ENCODE assay signal across 8 mouse cellular contexts in genomic region chr1:127239914-127240313, GRCm38 (mm10). TPM values are rescaled to one million over a fixed set of nuclear protein-coding genes. Genes with fewer than 3 reads are reported as not detected.
DNase-seq lines count a peak whose midpoint lies in the region; TF ChIP-seq lines count a peak whose summit lies in the region.

No protein-coding gene starts in this region.

- TF ChIP-seq CTCF in bone marrow, adult 2 months (IDR thresholded peaks at IDR 0.05; ENCODE audit: control insufficient read depth, insufficient read depth, low read length): no peak

- H3K4me3 ChIP-seq in bone marrow, adult 2 months (replicated peaks; ENCODE audit: control insufficient read depth, low read depth, low read length): no peak overlapping the region
- no peak overlapping the region for H3K4me3 ChIP-seq in macrophage (ENCODE audit: inconsistent target)

- intact Hi-C loops in heart, postnatal 14 days (cut with DNase I): no loop called here

- peak; percentile 13 to 34 for DNase-seq in kidney, postnatal 36 days
- DNase-seq in kidney, postnatal 14 days: no peak
- peak; percentile 20 to 29 for DNase-seq in heart, postnatal 14 days
- DNase-seq in layer of hippocampus, adult 11-12 months (ENCODE audit: low spot score): no peak
- DNase-seq in yolk sac, embryonic 10.5 days (ENCODE audit: low spot score): no peak
- no peak for DNase-seq in kidney, postnatal 4 days

- H3K4me1 ChIP-seq in bone marrow, adult 2 months (ENCODE audit: control insufficient read depth, insufficient read depth, low read length): peaks cover 16% of the 10 kb centered on the region

- no peak for TF ChIP-seq POLR2A in bone marrow, adult 2 months (IDR thresholded peaks at IDR 0.05; ENCODE audit: borderline replicate concordance, control insufficient read depth, low read depth, low read length)

- no peaks in the 10 kb centered on the region for H3K36me3 ChIP-seq in macrophage (ENCODE audit: inconsistent target)

- H3K79me2 ChIP-seq in macrophage (ENCODE audit: inconsistent target): peaks cover 86% of the 10 kb centered on the region

- 8% methylated on average over 6 of the region's 6 CpGs for WGBS in bone marrow, adult 2 months
- 8% methylated on average over 6 of the region's 6 CpGs for WGBS in macrophage (ENCODE audit: missing documents)

- peak overlapping the region; percentile 32; the same call in 1 of the 2 replicates for H3K27ac ChIP-seq in bone marrow, adult 2 months (ENCODE audit: control insufficient read depth, insufficient read depth, low read depth, low read length, poor library complexity)
- H3K27ac ChIP-seq in macrophage: peak overlapping the region; percentile 93

RNA-seq across cellular contexts. Expression of gene Mgat5, which starts 35.1 kb away (rescaled TPM):
- 3.0 and 9.7 TPM in 2 replicates for polyA plus RNA-seq in bone marrow, adult 2 months (2011; ENCODE audit: insufficient read depth, insufficient read length, low replicate concordance, missing spikeins)
- total RNA-seq in heart, postnatal 14 days (2021): 10 to 100 TPM; 15.6 to 15.7 TPM
- 100 to 1,000 TPM in 18 of 26 experiments, 10 to 100 TPM in 8; 20.4 to 211 (median 116) TPM for total RNA-seq in macrophage (2018; cell fraction: chromatin; rRNA removed)
- total RNA-seq in macrophage (2018; cell fraction: cytosol; rRNA removed): 10 to 100 TPM; 23.6 to 59.8 (median 37.0) TPM
- total RNA-seq in macrophage (2018; cell fraction: nucleus; rRNA removed): 100 to 1,000 TPM in 3 of 26 experiments, 10 to 100 TPM in 23; 30.1 to 157 (median 70.9) TPM
- polyA plus RNA-seq in macrophage (2018): 23.8 to 56.9 TPM (median 29.7 TPM) in 3 replicates

Comparison
In these comparisons a context has a peak if more than half of its experiments do, and no peak if none do; other contexts are left out.
1. DNase-seq: peak in kidney, postnatal 36 days (2 of 2) and heart, postnatal 14 days (2 of 2); none in kidney, postnatal 14 days (single experiment), layer of hippocampus, adult 11-12 months (single experiment), yolk sac, embryonic 10.5 days (single experiment) and kidney, postnatal 4 days (0 of 2).